Mouse (Mus musculus): ENCODE data around the gene Pde8a. TPM values are rescaled to one million over a fixed set of nuclear protein-coding genes. Genes with fewer than 3 reads are reported as not detected.

Pde8a gene
- total and polyA plus RNA-seq, 2 experiments from 2014 or later, result 1.8 to 3.9 TPM

DNA sequence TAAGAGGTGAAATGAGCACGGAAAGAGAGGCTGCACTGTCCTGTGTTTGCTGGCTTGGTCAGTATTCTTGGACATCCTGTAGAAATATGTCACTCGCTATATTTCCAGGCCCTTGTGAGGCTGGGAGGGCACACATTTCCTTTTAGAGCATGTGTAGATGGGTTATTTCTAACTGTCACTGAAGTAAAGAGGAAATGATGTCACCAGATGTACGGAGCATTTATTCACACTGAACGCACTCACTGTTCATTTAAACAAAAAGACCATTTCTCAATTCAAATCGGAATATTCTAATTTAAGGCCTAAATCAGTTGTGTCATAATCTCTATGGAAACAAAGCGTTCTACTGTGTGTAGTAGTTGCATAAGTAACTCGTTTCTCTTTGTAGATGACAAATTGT is 48.2 kb downstream of the Pde8a start:
- 81% methylated on average over 7 of the region's 7 CpGs for WGBS

DNA sequence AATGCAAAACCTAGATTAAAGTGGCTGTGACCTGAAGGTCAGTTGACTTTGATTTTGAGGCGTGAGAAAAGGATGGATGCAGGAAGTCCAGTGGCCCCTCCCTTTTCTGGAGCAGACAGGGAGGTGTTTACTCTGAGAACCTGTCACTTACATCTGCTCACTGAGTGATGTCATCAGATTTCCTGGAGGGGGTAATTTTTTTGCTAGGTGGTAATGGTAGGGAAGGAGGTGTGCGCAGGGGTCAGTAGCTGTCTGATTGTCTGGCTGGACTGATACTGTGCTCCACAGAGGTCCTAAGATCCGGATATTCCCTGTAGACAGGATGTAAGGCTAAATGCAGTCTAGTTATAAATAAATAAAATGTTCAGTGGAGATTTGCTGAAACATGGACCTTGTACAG is 59.5 kb downstream of the Pde8a start:
- no peak overlapping the region for H3K9ac ChIP-seq (replicated peaks; ENCODE audit: low read length, poor library complexity, severe bottlenecking)
- H3K4me3 ChIP-seq (ENCODE audit: low read depth, low read length), result no peak overlapping the region
- no peak for TF ChIP-seq CTCF (IDR thresholded peaks at IDR 0.05)
- H3K4me1 ChIP-seq (ENCODE audit: insufficient read depth, low read length), result no peaks in the 10 kb centered on the region
- 84% methylated on average over 3 of the region's 3 CpGs for whole genome bisulfite sequencing
- DNase-seq (ENCODE audit: low spot score) (no peak), ATAC-seq (ENCODE audit: low FRiP score) (no peak)
- no peaks in the 10 kb centered on the region for H3K9me3 ChIP-seq (ENCODE audit: low read length)
- H3K27me3 ChIP-seq (ENCODE audit: insufficient read depth, low read length), result no peaks in the 10 kb centered on the region
- no peak overlapping the region for H3K4me2 ChIP-seq (ENCODE audit: low read depth, low read length, poor library complexity, severe bottlenecking)
- H3K27ac ChIP-seq (ENCODE audit: low read depth, low read length), result no peak overlapping the region
- no peaks in the 10 kb centered on the region for H3K36me3 ChIP-seq (ENCODE audit: insufficient read depth, low read length)

More for the DNA sequence above, 48.2 kb downstream of the Pde8a start:
- H3K36me3 ChIP-seq (ENCODE audit: insufficient read depth, low read length), result no peaks in the 10 kb centered on the region
- no peaks in the 10 kb centered on the region for H3K9me3 ChIP-seq (ENCODE audit: low read length)
- ATAC-seq (ENCODE audit: low FRiP score), result no peak
- no peak overlapping the region for H3K27ac ChIP-seq (ENCODE audit: low read depth, low read length)
- H3K4me3 ChIP-seq (ENCODE audit: low read depth, low read length), result no peak overlapping the region
- H3K4me1 ChIP-seq (ENCODE audit: insufficient read depth, low read length), result no peaks in the 10 kb centered on the region
- H3K27me3 ChIP-seq (ENCODE audit: insufficient read depth, low read length), result no peaks in the 10 kb centered on the region
- H3K9ac ChIP-seq (replicated peaks; ENCODE audit: low read length, poor library complexity, severe bottlenecking), result no peak overlapping the region
- no peak for DNase-seq (ENCODE audit: low spot score)
- no peak for TF ChIP-seq CTCF (IDR thresholded peaks at IDR 0.05)
- no peak overlapping the region for H3K4me2 ChIP-seq (ENCODE audit: low read depth, low read length, poor library complexity, severe bottlenecking)

DNA sequence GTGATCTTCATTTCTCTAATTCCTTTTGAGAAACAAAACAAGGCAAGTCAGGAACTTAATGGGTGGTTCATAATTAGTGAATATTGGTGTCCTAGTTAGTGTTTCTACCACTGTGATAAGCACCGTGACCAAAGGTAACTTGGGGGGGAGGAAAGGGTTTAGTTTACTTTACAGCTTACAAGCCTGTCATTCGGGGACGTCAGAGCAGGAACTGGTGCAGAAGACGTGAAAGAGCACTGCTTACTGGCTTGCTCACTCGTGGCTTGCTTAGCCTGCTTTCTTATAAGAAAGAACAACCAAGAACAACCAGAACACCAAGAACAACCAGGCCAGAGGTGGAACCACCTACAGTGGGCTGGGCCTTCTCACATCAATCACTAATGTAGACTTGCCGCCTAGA is 65.6 kb downstream of the Pde8a start:
- TF ChIP-seq CTCF (IDR thresholded peaks at IDR 0.05), result no peak
- Histone ChIP-seq H3K27me3 (ENCODE audit: insufficient read depth, low read length) (no peaks in the 10 kb centered on the region), H3K4me3 (ENCODE audit: low read depth, low read length) (no peak overlapping the region), H3K9ac (replicated peaks; ENCODE audit: low read length, poor library complexity, severe bottlenecking) (no peak overlapping the region), H3K4me2 (ENCODE audit: low read depth, low read length, poor library complexity, severe bottlenecking) (no peak overlapping the region), H3K27ac (ENCODE audit: low read depth, low read length) (no peak overlapping the region), H3K9me3 (ENCODE audit: low read length) (no peaks in the 10 kb centered on the region), H3K4me1 (ENCODE audit: insufficient read depth, low read length) (no peaks in the 10 kb centered on the region), H3K36me3 (ENCODE audit: insufficient read depth, low read length) (no peaks in the 10 kb centered on the region)
- DNase-seq (ENCODE audit: low spot score), result no peak
- no peak for ATAC-seq (ENCODE audit: low FRiP score)
- 85% methylated on average over 6 of the region's 6 CpGs for WGBS

DNA sequence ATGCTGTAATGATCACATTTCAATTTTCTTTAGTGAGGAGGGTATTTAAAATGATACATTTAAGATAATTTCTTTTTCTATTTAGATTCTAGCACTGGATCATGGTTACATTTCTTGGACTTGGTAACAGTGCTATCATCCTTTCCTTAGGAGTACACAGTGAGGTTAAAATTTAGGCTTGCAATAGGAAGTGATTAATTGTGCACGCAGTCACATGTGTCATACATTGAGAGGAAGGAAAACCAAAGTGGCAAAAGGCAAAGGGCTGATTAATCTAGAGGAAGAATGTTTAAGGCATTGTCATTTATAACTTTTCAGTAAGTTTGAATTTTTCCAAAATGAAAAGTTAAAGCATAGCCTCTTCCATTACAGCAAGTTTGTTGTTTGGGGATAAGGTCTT is 67.8 kb downstream of the Pde8a start:
- no peaks in the 10 kb centered on the region for H3K9me3 ChIP-seq (ENCODE audit: low read length)
- no peak overlapping the region for H3K4me3 ChIP-seq (ENCODE audit: low read depth, low read length)
- no peak overlapping the region for H3K9ac ChIP-seq (replicated peaks; ENCODE audit: low read length, poor library complexity, severe bottlenecking)
- no peaks in the 10 kb centered on the region for H3K27me3 ChIP-seq (ENCODE audit: insufficient read depth, low read length)
- H3K4me2 ChIP-seq (ENCODE audit: low read depth, low read length, poor library complexity, severe bottlenecking), result no peak overlapping the region
- no peaks in the 10 kb centered on the region for H3K36me3 ChIP-seq (ENCODE audit: insufficient read depth, low read length)
- WGBS, result 93% methylated on average over 1 of the region's 1 CpGs
- no peak for ATAC-seq (ENCODE audit: low FRiP score)
- H3K4me1 ChIP-seq (ENCODE audit: insufficient read depth, low read length), result no peaks in the 10 kb centered on the region
- no peak overlapping the region for H3K27ac ChIP-seq (ENCODE audit: low read depth, low read length)
- no peak for TF ChIP-seq CTCF (IDR thresholded peaks at IDR 0.05)
- no peak for DNase-seq (ENCODE audit: low spot score)

DNA sequence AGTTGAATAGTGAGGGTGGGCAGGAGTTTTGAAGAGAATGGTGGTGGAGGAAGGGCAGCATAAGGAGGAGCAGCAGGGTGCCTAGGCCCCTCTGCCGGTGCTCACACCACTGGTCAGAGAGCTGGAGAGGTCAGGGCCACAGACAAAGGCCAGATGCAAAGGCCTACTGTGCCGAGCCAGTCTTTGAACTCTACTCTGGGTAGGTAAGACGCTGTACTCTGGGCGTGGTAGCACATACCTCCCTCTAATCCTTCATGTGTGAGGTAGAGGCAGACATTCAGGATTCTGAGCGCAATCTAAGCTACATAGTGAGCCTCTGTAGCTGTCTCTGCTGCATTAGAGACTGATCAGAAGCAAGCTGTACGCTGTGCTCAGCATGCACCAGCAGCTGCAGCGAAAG is 73.1 kb downstream of the Pde8a start:
- H3K4me2 ChIP-seq (ENCODE audit: low read depth, low read length, poor library complexity, severe bottlenecking), result no peak overlapping the region
- H3K4me3 ChIP-seq (ENCODE audit: low read depth, low read length), result no peak overlapping the region
- H3K27ac ChIP-seq (ENCODE audit: low read depth, low read length), result no peak overlapping the region
- DNase-seq (ENCODE audit: low spot score), result no peak
- WGBS, result 35% methylated on average over 7 of the region's 7 CpGs
- ATAC-seq (ENCODE audit: low FRiP score), result no peak
- H3K36me3 ChIP-seq (ENCODE audit: insufficient read depth, low read length), result no peaks in the 10 kb centered on the region
- TF ChIP-seq CTCF (IDR thresholded peaks at IDR 0.05), result no peak
- no peaks in the 10 kb centered on the region for H3K27me3 ChIP-seq (ENCODE audit: insufficient read depth, low read length)
- no peaks in the 10 kb centered on the region for H3K4me1 ChIP-seq (ENCODE audit: insufficient read depth, low read length)
- H3K9me3 ChIP-seq (ENCODE audit: low read length), result no peaks in the 10 kb centered on the region
- H3K9ac ChIP-seq (replicated peaks; ENCODE audit: low read length, poor library complexity, severe bottlenecking), result no peak overlapping the region

DNA sequence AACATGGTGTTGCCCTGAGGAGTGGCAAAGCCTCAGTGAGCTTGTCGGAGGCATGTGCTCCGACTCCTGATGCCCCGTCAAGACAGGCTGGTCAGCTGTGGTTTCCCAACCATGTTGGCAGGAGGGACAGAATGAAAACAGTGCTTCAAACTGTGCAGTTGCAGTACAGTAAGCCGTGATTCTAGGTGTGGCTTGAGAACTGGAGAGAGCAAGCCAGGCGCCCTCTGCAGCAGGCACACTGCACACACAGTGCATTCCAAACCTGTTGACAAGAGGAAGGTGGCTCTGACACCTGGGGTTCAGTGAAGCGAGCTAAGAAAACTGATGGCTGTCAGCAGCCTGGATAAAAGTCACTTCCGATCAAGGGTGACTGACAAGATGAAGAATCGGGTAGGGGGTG is 73.5 kb downstream of the Pde8a start:
- no peak overlapping the region for H3K4me2 ChIP-seq (ENCODE audit: low read depth, low read length, poor library complexity, severe bottlenecking)
- no peaks in the 10 kb centered on the region for H3K4me1 ChIP-seq (ENCODE audit: insufficient read depth, low read length)
- 54% methylated on average over 8 of the region's 8 CpGs for WGBS
- no peaks in the 10 kb centered on the region for H3K9me3 ChIP-seq (ENCODE audit: low read length)
- H3K27me3 ChIP-seq (ENCODE audit: insufficient read depth, low read length), result no peaks in the 10 kb centered on the region
- no peak overlapping the region for H3K9ac ChIP-seq (replicated peaks; ENCODE audit: low read length, poor library complexity, severe bottlenecking)
- DNase-seq (ENCODE audit: low spot score) (no peak), ATAC-seq (ENCODE audit: low FRiP score) (no peak)
- peak; percentile 44; the same call in 1 of the 2 replicates for TF ChIP-seq CTCF (IDR thresholded peaks at IDR 0.05)
- H3K36me3 ChIP-seq (ENCODE audit: insufficient read depth, low read length), result no peaks in the 10 kb centered on the region
- no peak overlapping the region for H3K27ac ChIP-seq (ENCODE audit: low read depth, low read length)
- no peak overlapping the region for H3K4me3 ChIP-seq (ENCODE audit: low read depth, low read length)
